Mouse (Mus musculus) thymus, postnatal 4 days (tissue): Measurements from ENCODE around the gene Nlrc4.
A peak's percentile ranks its signal among the peaks of the same experiment; 100 is the strongest.
"Not testable (repeated sequence)": the region's sequence is repeated elsewhere in the genome, so short reads cannot be mapped to it uniquely, and the experiment has no call there.

ENCODE experiments used
- DNase-seq: peaks from one replicate; pipeline ENCODE4 v3.0.0; 2021

Gene Nlrc4

GRCm38 (mm10) chr17:74458711-74459408 is at the start of gene Nlrc4:
Nlrc4 (minus strand) TSS chr17:74459142.
- no peak for DNase-seq

GRCm38 (mm10) chr17:74508600-74508999 is 49.7 kb upstream of the Nlrc4 start:
- DNase-seq: no peak

- DNase-seq: no peak
Measured at GRCm38 (mm10) chr17:74507934-74508333, 49.0 kb upstream of the Nlrc4 start.

- no peak for DNase-seq
Measured at GRCm38 (mm10) chr17:74501085-74501484, 42.1 kb upstream of the Nlrc4 start.

- no peak for DNase-seq
Measured at GRCm38 (mm10) chr17:74500204-74500603, 41.3 kb upstream of the Nlrc4 start.

GRCm38 (mm10) chr17:74491565-74491964 is 32.6 kb upstream of the Nlrc4 start:
- DNase-seq: no peak

GRCm38 (mm10) chr17:74489901-74490220 is 30.9 kb upstream of the Nlrc4 start:
- DNase-seq: no peak

GRCm38 (mm10) chr17:74489024-74489900 is 30.3 kb upstream of the Nlrc4 start, which contains the start of gene Yipf4:
Yipf4 (plus strand) TSS chr17:74489493.
- peak; percentile 94 for DNase-seq

- DNase-seq: no peak
Measured at GRCm38 (mm10) chr17:74480361-74481069, 21.6 kb upstream of the Nlrc4 start.

GRCm38 (mm10) chr17:74470133-74470532 is 11.2 kb upstream of the Nlrc4 start:
- not testable (repeated sequence) for DNase-seq

GRCm38 (mm10) chr17:74467981-74468380 is 9.0 kb upstream of the Nlrc4 start:
- DNase-seq: not testable (repeated sequence)

GRCm38 (mm10) chr17:74463510-74463909 is 4.6 kb upstream of the Nlrc4 start:
- DNase-seq: no peak

GRCm38 (mm10) chr17:74457972-74458677 is 817 bp downstream of the Nlrc4 start:
- DNase-seq: no peak

- DNase-seq: no peak
Measured at GRCm38 (mm10) chr17:74456825-74457224, 2.1 kb downstream of the Nlrc4 start.

- no peak for DNase-seq
Measured at GRCm38 (mm10) chr17:74455426-74455825, 3.5 kb downstream of the Nlrc4 start.

GRCm38 (mm10) chr17:74454660-74455059 is 4.3 kb downstream of the Nlrc4 start:
- DNase-seq: no peak

GRCm38 (mm10) chr17:74453928-74454327 is 5.0 kb downstream of the Nlrc4 start:
- no peak for DNase-seq

GRCm38 (mm10) chr17:74449776-74450175 is 9.2 kb downstream of the Nlrc4 start:
- DNase-seq: no peak

- DNase-seq: no peak
Measured at GRCm38 (mm10) chr17:74440486-74440885, 18.5 kb downstream of the Nlrc4 start.

- no peak for DNase-seq
Measured at GRCm38 (mm10) chr17:74437762-74438161, 21.2 kb downstream of the Nlrc4 start.

GRCm38 (mm10) chr17:74432631-74433030 is 26.3 kb downstream of the Nlrc4 start:
- no peak for DNase-seq

GRCm38 (mm10) chr17:74431481-74431880 is 27.5 kb downstream of the Nlrc4 start:
- peak; percentile 29 for DNase-seq

- DNase-seq: no peak
Measured at GRCm38 (mm10) chr17:74430074-74430473, 28.9 kb downstream of the Nlrc4 start.
